Mouse (Mus musculus) C2C12 (cell line): ENCODE measurements around the gene Pcsk5. TPM values are rescaled to one million over a fixed set of nuclear protein-coding genes. Genes with fewer than 3 reads are reported as not detected.

ENCODE experiments used
- H3K27me3 ChIP-seq: one replicate; pipeline ENCODE4 v1.6.1; 2011; ENCODE audit not compliant: control insufficient read depth, insufficient read depth, insufficient read length
- H3K36me3 ChIP-seq: one replicate; pipeline ENCODE4 v1.6.1; 2011; ENCODE audit not compliant: control insufficient read depth, insufficient read depth
- H3K4me3 ChIP-seq: one replicate; pipeline ENCODE4 v1.5.1; 2011; ENCODE audit warnings: mild to moderate bottlenecking, control low read depth; ENCODE audit not compliant: poor library complexity, insufficient read depth, severe bottlenecking
- H3K79me2 ChIP-seq: one replicate; pipeline ENCODE4 v1.6.1; 2011; ENCODE audit not compliant: control insufficient read depth, insufficient read depth
- H3K79me3 ChIP-seq: one replicate; pipeline ENCODE4 v1.6.1; 2011; ENCODE audit warnings: low read depth, control low read depth
- H3ac ChIP-seq: one replicate; pipeline ENCODE3; 2011; ENCODE audit warnings: low read depth; ENCODE audit not compliant: control insufficient read depth, insufficient read length
- CEBPB ChIP-seq: IDR thresholded peaks from one replicate; pipeline ENCODE4 v1.6.1; 2011; ENCODE audit warnings: low read depth, mild to moderate bottlenecking, control low read depth, moderate library complexity
- CTCF ChIP-seq: IDR thresholded peaks from one replicate; pipeline ENCODE4 v1.5.1; 2011; ENCODE audit not compliant: control insufficient read depth, insufficient read depth, insufficient read length
- FOSL1 ChIP-seq: IDR thresholded peaks from one replicate; pipeline ENCODE4 v1.8.0; 2011; ENCODE audit warnings: mild to moderate bottlenecking, low read length; ENCODE audit not compliant: poor library complexity, insufficient read depth, severe bottlenecking
- MAX ChIP-seq: IDR thresholded peaks from one replicate; pipeline ENCODE4 v1.6.1; 2011; ENCODE audit warnings: mild to moderate bottlenecking, control low read depth
- MYOD1 ChIP-seq: IDR thresholded peaks from one replicate; pipeline ENCODE4 v1.6.1; 2011; ENCODE audit warnings: low read depth; ENCODE audit not compliant: control insufficient read depth, insufficient read length
- MYOG ChIP-seq: IDR thresholded peaks from one replicate; pipeline ENCODE4 v1.6.1; 2011; ENCODE audit not compliant: control insufficient read depth, insufficient read length; ENCODE audit errors: extremely low read depth
- USF1 ChIP-seq: IDR thresholded peaks from one replicate; pipeline ENCODE4 v1.6.1; 2011; ENCODE audit warnings: low read depth, mild to moderate bottlenecking, control low read depth, moderate library complexity
- polyA plus RNA-seq: library from polyadenylated mRNA; unstranded; fragments of >200 nt; fragmentation: generic; extraction: Trizol; gene quantifications from one replicate; pipeline ENCODE4 v1.2.1, GENCODE M21; 2012; ENCODE audit warnings: missing spikeins

Gene Pcsk5
- polyA plus RNA-seq, 1 experiment = not detected

GRCm38 (mm10) chr19:17826694-17827093, 10.7 kb downstream of the Pcsk5 start:
- no peak overlapping the region for H3K4me3 ChIP-seq
- H3K79me3 ChIP-seq = no peaks in the 10 kb centered on the region
- no peak overlapping the region for H3ac ChIP-seq

GRCm38 (mm10) chr19:17820046-17820445, 17.4 kb downstream of the Pcsk5 start:
- Histone ChIP-seq H3K36me3 (no peaks in the 10 kb centered on the region), H3K79me2 (no peaks in the 10 kb centered on the region), H3K27me3 (no peaks in the 10 kb centered on the region), H3ac (no peak overlapping the region), H3K79me3 (no peaks in the 10 kb centered on the region), H3K4me3 (no peak overlapping the region)
- TF ChIP-seq MYOD1 = no peak
- TF ChIP-seq USF1 = no peak
- no peak for TF ChIP-seq FOSL1
- no peak for TF ChIP-seq MYOG
- TF ChIP-seq MAX = no peak
- TF ChIP-seq CEBPB = no peak
- no peak for TF ChIP-seq CTCF

More at GRCm38 (mm10) chr19:17826694-17827093, 10.7 kb downstream of the Pcsk5 start:
- Histone ChIP-seq H3K36me3 (no peaks in the 10 kb centered on the region), H3K79me2 (no peaks in the 10 kb centered on the region), H3K27me3 (no peaks in the 10 kb centered on the region)
- no peak for TF ChIP-seq MAX
- no peak for TF ChIP-seq CEBPB
- TF ChIP-seq CTCF = no peak
- TF ChIP-seq FOSL1 = no peak
- TF ChIP-seq USF1 = no peak
- no peak for TF ChIP-seq MYOG
- TF ChIP-seq MYOD1 = no peak

GRCm38 (mm10) chr19:17819081-17819480, 18.4 kb downstream of the Pcsk5 start:
- H3K36me3 ChIP-seq = no peaks in the 10 kb centered on the region
- no peaks in the 10 kb centered on the region for H3K79me2 ChIP-seq
- TF ChIP-seq CTCF (no peak), MAX (no peak), FOSL1 (no peak), USF1 (no peak), MYOD1 (no peak), CEBPB (no peak), MYOG (no peak)
- H3K27me3 ChIP-seq = no peaks in the 10 kb centered on the region
- H3ac ChIP-seq = no peak overlapping the region
- no peak overlapping the region for H3K4me3 ChIP-seq
- H3K79me3 ChIP-seq = no peaks in the 10 kb centered on the region

GRCm38 (mm10) chr19:17815062-17815461, 22.4 kb downstream of the Pcsk5 start:
- no peaks in the 10 kb centered on the region for H3K79me3 ChIP-seq
- no peaks in the 10 kb centered on the region for H3K79me2 ChIP-seq
- H3ac ChIP-seq = no peak overlapping the region

GRCm38 (mm10) chr19:17813449-17813990, 23.9 kb downstream of the Pcsk5 start:
- Histone ChIP-seq H3K27me3 (no peaks in the 10 kb centered on the region), H3ac (no peak overlapping the region), H3K36me3 (no peaks in the 10 kb centered on the region), H3K79me2 (no peaks in the 10 kb centered on the region), H3K4me3 (no peak overlapping the region), H3K79me3 (no peaks in the 10 kb centered on the region)
- TF ChIP-seq FOSL1 (no peak), USF1 (no peak), MYOD1 (no peak), MAX (no peak), CEBPB (no peak), CTCF (no peak), MYOG (no peak)

More at GRCm38 (mm10) chr19:17815062-17815461, 22.4 kb downstream of the Pcsk5 start:
- Histone ChIP-seq H3K4me3 (no peak overlapping the region), H3K36me3 (no peaks in the 10 kb centered on the region), H3K27me3 (no peaks in the 10 kb centered on the region)
- no peak for TF ChIP-seq FOSL1
- TF ChIP-seq MAX = no peak
- TF ChIP-seq MYOG = no peak
- no peak for TF ChIP-seq USF1
- no peak for TF ChIP-seq CEBPB

GRCm38 (mm10) chr19:17812661-17813060, 24.8 kb downstream of the Pcsk5 start:
- H3K4me3 ChIP-seq = no peak overlapping the region
- TF ChIP-seq USF1 = no peak
- no peak for TF ChIP-seq MAX
- TF ChIP-seq CTCF = no peak
- TF ChIP-seq CEBPB = no peak
- no peak for TF ChIP-seq MYOG
- TF ChIP-seq FOSL1 = no peak
- TF ChIP-seq MYOD1 = no peak
- H3ac ChIP-seq = no peak overlapping the region

More at GRCm38 (mm10) chr19:17812661-17813060, 24.8 kb downstream of the Pcsk5 start:
- Histone ChIP-seq H3K36me3 (no peaks in the 10 kb centered on the region), H3K27me3 (no peaks in the 10 kb centered on the region), H3K79me2 (no peaks in the 10 kb centered on the region), H3K79me3 (no peaks in the 10 kb centered on the region)
